Mouse (Mus musculus): ENCODE measurements at regions not wholly inside any gene's neighbourhood (a gene's known extent, or its start where the extent isn't known, plus 50 kb on each side); places are given as distances from the start of the nearest gene placed in this dataset.
A peak's percentile ranks its signal among the peaks of the same experiment; 100 is the strongest.

DNA sequence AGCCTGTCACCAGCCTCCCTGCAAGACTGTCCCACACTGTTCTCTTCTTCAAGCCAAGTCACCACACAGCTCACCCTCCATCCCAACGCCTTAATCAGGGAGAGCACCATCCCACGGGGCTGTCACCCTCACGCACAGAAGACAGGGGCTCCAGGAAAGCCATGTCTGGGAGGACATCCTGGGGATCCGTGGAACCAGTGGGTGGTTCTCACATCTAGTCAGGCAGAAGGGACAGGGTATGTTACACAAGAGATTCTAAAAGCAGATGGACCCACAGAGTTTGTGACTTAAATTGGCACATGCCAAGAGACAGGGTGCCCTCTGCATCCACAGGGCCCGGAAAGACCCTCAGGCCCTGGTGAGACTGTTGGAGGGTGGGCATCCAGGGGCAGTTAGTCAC, 101.0 kb upstream of the Thy1 start:
- Histone ChIP-seq H3K4me3 (replicated peaks; ENCODE audit: low read length) (no peak overlapping the region), H3K36me3 (ENCODE audit: control insufficient read depth, insufficient read depth) (no peaks in the 10 kb centered on the region), H3K9ac (replicated peaks; ENCODE audit: low read depth, low read length) (no peak overlapping the region), H3K27ac (ENCODE audit: low read length) (no peak overlapping the region), H3K4me2 (ENCODE audit: low read length) (no peak overlapping the region), H3K9me3 (ENCODE audit: control insufficient read depth, low read length) (no peaks in the 10 kb centered on the region), H3K4me1 (replicated peaks; ENCODE audit: control insufficient read depth, insufficient read depth, low read length) (peaks cover 19% of the 10 kb centered on the region), H3K27me3 (replicated peaks; ENCODE audit: control insufficient read depth, insufficient read depth, low read length) (no peaks in the 10 kb centered on the region)
- WGBS: 85% methylated on average over 5 of the region's 5 CpGs
- no peak for ATAC-seq

DNA sequence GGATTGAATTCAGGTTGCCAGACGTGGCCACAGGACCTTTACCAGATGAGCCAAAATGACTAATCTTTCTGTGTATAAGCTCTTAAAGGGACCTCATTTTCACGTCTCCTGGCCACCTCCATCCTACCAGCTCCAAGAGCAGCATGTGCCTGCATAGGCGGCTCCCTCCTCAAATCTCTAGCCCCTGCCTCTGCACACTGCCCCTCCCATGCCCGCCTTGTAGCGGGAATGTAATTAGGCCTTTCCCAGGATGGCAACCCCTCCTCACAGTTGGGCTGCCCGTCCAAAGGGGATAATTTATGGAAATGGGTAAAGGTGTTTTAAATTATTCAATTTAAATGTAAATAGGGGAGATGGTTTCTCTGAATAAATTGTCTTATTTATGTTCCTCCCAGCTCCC, 99.7 kb upstream of the Thy1 start:
- no peak overlapping the region for H3K4me2 ChIP-seq (ENCODE audit: low read length)
- H3K27me3 ChIP-seq (replicated peaks; ENCODE audit: control insufficient read depth, insufficient read depth, low read length): no peaks in the 10 kb centered on the region
- no peak for ATAC-seq
- H3K27ac ChIP-seq (ENCODE audit: low read length): no peak overlapping the region
- H3K9ac ChIP-seq (replicated peaks; ENCODE audit: low read depth, low read length): no peak overlapping the region
- no peaks in the 10 kb centered on the region for H3K9me3 ChIP-seq (ENCODE audit: control insufficient read depth, low read length)
- 11% methylated on average over 6 of the region's 6 CpGs for WGBS
- no peak overlapping the region for H3K4me3 ChIP-seq (replicated peaks; ENCODE audit: low read length)
- peaks cover 19% of the 10 kb centered on the region for H3K4me1 ChIP-seq (replicated peaks; ENCODE audit: control insufficient read depth, insufficient read depth, low read length)
- no peaks in the 10 kb centered on the region for H3K36me3 ChIP-seq (ENCODE audit: control insufficient read depth, insufficient read depth)

DNA sequence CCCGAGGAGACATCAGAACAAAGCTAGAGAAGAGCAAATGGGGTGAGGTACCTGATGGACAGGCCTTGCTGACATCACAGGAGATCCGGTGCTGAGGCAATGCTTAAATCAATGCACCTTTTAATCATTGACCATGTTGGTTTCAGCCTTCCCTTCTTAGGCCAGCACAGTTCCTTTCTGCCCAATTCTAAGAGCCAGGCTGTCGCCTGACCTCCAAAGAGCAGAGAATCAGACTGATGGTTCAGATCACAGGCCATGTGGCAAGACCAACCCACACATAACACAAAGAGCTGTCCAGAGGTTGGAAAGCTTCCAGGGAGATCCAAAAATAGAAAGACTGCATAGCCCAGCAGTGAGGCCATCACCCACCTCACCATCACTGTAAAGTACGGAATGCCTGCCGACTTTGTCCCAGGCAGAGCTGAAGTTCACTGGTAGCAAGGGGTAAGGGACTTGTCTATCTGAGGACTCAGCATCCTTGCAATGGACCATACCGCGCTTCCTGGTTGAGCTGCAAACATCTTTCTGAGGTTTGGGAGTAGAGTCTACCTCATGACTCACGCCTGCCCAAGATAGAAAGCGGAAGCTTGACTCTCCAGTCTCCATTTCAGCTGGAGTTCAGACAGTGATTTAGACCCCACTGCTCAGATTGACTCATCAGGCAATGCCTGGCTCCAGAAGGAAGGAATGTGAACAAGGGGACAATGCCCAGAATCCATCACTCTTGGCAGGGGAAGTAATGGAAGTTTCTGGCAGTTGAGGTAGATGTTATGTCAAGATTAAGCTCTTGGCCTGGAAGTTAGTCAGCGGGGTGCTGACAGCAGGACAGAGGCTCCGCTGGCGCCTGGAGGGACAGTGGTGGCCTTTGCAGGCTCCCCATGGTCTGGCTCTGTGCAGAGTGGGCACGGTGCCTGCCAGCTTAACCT, 98.1 kb upstream of the Thy1 start:
- no peak for ATAC-seq
- no peak overlapping the region for H3K4me3 ChIP-seq (replicated peaks; ENCODE audit: low read length)
- no peak overlapping the region for H3K9ac ChIP-seq (replicated peaks; ENCODE audit: low read depth, low read length)
- H3K36me3 ChIP-seq (ENCODE audit: control insufficient read depth, insufficient read depth): no peaks in the 10 kb centered on the region
- peaks cover 9% of the 10 kb centered on the region for H3K4me1 ChIP-seq (replicated peaks; ENCODE audit: control insufficient read depth, insufficient read depth, low read length)
- no peaks in the 10 kb centered on the region for H3K9me3 ChIP-seq (ENCODE audit: control insufficient read depth, low read length)
- WGBS: 81% methylated on average over 13 of the region's 13 CpGs
- no peaks in the 10 kb centered on the region for H3K27me3 ChIP-seq (replicated peaks; ENCODE audit: control insufficient read depth, insufficient read depth, low read length)
- no peak overlapping the region for H3K4me2 ChIP-seq (ENCODE audit: low read length)
- no peak overlapping the region for H3K27ac ChIP-seq (ENCODE audit: low read length)

DNA sequence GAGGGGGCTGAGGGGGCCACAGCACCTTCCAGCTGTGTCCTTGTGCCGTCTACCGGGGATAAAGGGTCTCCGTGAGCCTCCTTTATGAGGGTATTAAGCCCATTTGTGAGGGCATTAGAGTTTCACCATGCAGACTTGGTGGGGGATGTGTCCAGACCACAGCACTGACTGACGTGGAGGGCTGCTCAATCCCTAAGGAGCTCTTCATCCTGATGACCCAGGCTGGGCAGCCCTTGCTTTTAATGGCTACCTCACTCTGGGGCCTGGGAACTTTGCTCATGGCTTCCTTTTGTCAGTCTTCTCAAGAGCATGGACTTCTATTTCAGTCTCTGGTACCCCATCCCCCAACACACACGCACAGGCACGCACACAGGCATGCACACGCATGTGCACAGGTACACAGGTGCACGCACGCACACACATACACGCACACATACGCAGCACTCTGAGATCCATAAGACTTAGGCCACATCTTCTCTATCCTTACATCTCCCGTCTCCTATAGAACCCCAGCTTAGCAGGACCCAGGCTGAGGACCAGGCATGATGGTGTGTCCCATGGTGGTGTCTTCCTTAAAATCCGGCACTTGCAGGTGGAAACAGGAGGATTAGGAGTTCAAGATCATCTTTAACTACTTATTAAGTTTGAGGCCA, 97.1 kb upstream of the Thy1 start:
- 74% methylated on average over 13 of the region's 13 CpGs for WGBS
- Histone ChIP-seq H3K9me3 (ENCODE audit: control insufficient read depth, low read length) (no peaks in the 10 kb centered on the region), H3K4me3 (replicated peaks; ENCODE audit: low read length) (no peak overlapping the region), H3K9ac (replicated peaks; ENCODE audit: low read depth, low read length) (no peak overlapping the region), H3K4me1 (replicated peaks; ENCODE audit: control insufficient read depth, insufficient read depth, low read length) (peaks cover 8% of the 10 kb centered on the region), H3K36me3 (ENCODE audit: control insufficient read depth, insufficient read depth) (no peaks in the 10 kb centered on the region), H3K27ac (ENCODE audit: low read length) (no peak overlapping the region), H3K4me2 (ENCODE audit: low read length) (no peak overlapping the region), H3K27me3 (replicated peaks; ENCODE audit: control insufficient read depth, insufficient read depth, low read length) (no peaks in the 10 kb centered on the region)
- no peak for ATAC-seq

DNA sequence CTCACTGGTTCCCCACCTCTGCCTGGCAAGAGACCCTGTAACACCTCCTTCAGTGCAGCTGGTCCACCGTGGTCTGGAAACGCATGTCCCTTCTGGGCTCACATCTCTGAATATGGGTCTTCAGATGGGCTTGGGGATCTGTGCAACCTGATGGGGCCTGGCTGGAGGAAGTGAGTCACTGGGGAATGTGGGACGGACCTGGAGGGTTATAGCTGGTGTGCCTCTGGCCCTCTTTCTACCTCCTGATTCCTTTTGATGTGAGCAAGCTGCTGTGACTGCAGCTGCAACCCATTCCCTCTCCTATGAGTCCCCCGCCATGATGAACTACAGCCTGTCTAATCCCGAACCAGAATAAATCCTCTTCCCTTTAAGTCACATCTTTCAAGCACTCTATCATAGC, 96.1 kb upstream of the Thy1 start:
- Histone ChIP-seq H3K36me3 (ENCODE audit: control insufficient read depth, insufficient read depth) (no peaks in the 10 kb centered on the region), H3K9ac (replicated peaks; ENCODE audit: low read depth, low read length) (no peak overlapping the region), H3K4me1 (replicated peaks; ENCODE audit: control insufficient read depth, insufficient read depth, low read length) (peaks cover 8% of the 10 kb centered on the region), H3K4me3 (replicated peaks; ENCODE audit: low read length) (no peak overlapping the region), H3K9me3 (ENCODE audit: control insufficient read depth, low read length) (no peaks in the 10 kb centered on the region), H3K27ac (ENCODE audit: low read length) (no peak overlapping the region), H3K27me3 (replicated peaks; ENCODE audit: control insufficient read depth, insufficient read depth, low read length) (no peaks in the 10 kb centered on the region), H3K4me2 (ENCODE audit: low read length) (no peak overlapping the region)
- ATAC-seq: no peak
- WGBS: 74% methylated on average over 5 of the region's 5 CpGs

DNA sequence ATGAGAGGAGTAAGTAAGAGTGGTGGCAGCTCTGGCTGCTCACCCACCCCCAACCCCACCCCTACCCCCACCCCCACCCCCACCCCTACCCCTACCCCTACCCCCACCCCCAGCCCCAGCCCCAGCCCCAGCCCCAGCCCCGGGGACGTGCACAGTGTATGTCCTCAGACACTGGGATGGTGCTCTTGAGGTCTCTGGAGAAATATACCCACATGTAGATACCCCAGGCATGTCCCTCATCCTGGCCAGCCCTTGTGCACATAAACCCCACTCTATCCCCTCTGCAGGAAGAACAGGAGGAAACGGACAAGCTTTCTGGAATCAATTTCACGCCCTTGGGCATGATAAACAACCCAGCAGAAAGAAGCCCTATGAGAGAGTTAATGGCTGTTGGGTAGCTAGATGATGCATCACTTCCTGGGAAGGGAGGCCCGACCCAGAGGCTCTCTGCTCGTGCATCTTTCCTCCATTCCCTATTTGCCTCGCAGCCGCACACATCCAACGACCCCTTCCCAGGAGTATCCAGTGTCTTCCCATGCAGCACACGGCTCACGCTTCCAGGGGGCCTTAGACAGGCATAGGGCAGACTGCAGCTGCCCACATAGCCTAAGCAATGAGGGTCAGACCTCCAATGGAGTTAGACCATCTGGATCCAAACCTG, 95.6 kb upstream of the Thy1 start:
- H3K4me1 ChIP-seq (replicated peaks; ENCODE audit: control insufficient read depth, insufficient read depth, low read length): peaks cover 8% of the 10 kb centered on the region
- WGBS: 70% methylated on average over 11 of the region's 11 CpGs
- no peak overlapping the region for H3K9ac ChIP-seq (replicated peaks; ENCODE audit: low read depth, low read length)
- no peak overlapping the region for H3K4me3 ChIP-seq (replicated peaks; ENCODE audit: low read length)
- no peaks in the 10 kb centered on the region for H3K36me3 ChIP-seq (ENCODE audit: control insufficient read depth, insufficient read depth)
- H3K9me3 ChIP-seq (ENCODE audit: control insufficient read depth, low read length): no peaks in the 10 kb centered on the region
- H3K27ac ChIP-seq (ENCODE audit: low read length): no peak overlapping the region
- no peaks in the 10 kb centered on the region for H3K27me3 ChIP-seq (replicated peaks; ENCODE audit: control insufficient read depth, insufficient read depth, low read length)
- no peak for ATAC-seq
- no peak overlapping the region for H3K4me2 ChIP-seq (ENCODE audit: low read length)

DNA sequence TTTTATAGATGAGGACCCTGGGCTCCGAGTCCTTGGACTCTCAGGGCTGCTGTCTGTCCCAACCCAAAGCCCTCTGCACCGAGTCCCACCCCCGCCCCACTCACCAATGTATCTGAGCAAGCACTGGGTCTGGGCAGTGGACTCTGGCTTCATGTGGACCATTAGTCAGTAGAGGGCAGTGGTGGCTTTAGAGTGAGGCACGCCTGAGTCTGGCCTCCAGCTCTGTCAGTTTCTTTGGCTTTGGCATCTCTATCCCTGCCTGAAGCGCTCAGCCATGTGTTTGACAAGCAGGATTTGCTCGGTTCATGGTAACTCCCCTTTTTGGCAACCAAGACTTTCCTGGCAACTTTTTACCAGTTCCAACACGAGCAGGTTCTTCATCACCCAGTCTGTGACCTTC, 90.1 kb upstream of the Thy1 start:
- WGBS: 29% methylated on average over 7 of the region's 7 CpGs
- Histone ChIP-seq H3K36me3 (ENCODE audit: control insufficient read depth, insufficient read depth) (no peaks in the 10 kb centered on the region), H3K4me2 (ENCODE audit: low read length) (no peak overlapping the region), H3K9me3 (ENCODE audit: control insufficient read depth, low read length) (no peaks in the 10 kb centered on the region), H3K9ac (replicated peaks; ENCODE audit: low read depth, low read length) (no peak overlapping the region), H3K27me3 (replicated peaks; ENCODE audit: control insufficient read depth, insufficient read depth, low read length) (0 out of 2 replicates have a peak, but pooled peaks cover 4% of the 10 kb centered on the region), H3K4me3 (replicated peaks; ENCODE audit: low read length) (no peak overlapping the region), H3K27ac (ENCODE audit: low read length) (no peak overlapping the region), H3K4me1 (replicated peaks; ENCODE audit: control insufficient read depth, insufficient read depth, low read length) (peaks cover 10% of the 10 kb centered on the region)
- peak; percentile 72; the same call in 1 of the 2 replicates for ATAC-seq

DNA sequence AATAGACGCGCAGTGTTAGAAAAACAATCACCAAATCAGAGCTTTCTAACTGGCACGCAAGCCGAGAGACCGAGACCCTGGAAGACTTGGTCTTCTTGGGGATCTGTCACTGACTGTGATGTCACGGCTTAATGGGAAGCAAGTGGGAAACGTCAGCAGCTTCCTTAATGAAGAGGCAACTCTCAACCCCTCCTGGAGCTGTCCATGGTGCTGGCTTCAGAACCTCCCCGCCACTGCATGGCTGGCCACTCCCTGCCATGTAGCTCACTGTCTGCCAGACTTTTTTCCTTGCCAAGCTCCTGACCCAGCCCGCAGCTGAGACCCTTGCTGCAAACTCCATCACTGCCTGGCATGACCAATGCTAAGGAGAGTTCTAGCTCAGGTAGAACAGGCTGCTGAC, 83.6 kb upstream of the Thy1 start:
- Histone ChIP-seq H3K27ac (ENCODE audit: low read length) (no peak overlapping the region), H3K9me3 (ENCODE audit: control insufficient read depth, low read length) (no peaks in the 10 kb centered on the region), H3K4me1 (replicated peaks; ENCODE audit: control insufficient read depth, insufficient read depth, low read length) (peaks cover 15% of the 10 kb centered on the region), H3K27me3 (replicated peaks; ENCODE audit: control insufficient read depth, insufficient read depth, low read length) (peaks cover 10% of the 10 kb centered on the region; the same call in 1 of the 2 replicates), H3K9ac (replicated peaks; ENCODE audit: low read depth, low read length) (no peak overlapping the region), H3K4me3 (replicated peaks; ENCODE audit: low read length) (no peak overlapping the region), H3K36me3 (ENCODE audit: control insufficient read depth, insufficient read depth) (no peaks in the 10 kb centered on the region), H3K4me2 (ENCODE audit: low read length) (no peak overlapping the region)
- 21% methylated on average over 9 of the region's 9 CpGs for WGBS
- ATAC-seq: no peak

DNA sequence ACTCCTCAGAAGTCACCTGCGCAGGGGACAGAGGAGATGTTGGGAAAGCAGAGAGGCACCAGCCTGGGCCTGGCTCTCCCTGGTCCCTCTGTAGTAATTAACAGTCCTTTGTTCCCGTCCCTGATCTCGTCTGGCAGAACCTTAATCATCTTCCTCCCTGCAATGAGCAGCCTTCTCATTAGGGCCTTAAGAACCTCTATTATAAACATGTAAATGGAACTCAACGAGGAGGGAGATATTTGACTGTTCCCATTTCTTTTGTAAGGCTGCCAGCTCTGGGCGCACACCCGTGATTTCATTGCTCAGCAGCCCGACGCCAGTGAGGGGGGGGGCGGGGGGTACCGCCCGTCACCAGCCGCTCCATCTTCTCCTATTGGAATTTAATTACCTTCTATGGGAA, 81.8 kb upstream of the Thy1 start:
- H3K4me3 ChIP-seq (replicated peaks; ENCODE audit: low read length): no peak overlapping the region
- H3K27me3 ChIP-seq (replicated peaks; ENCODE audit: control insufficient read depth, insufficient read depth, low read length): peaks cover 10% of the 10 kb centered on the region; the same call in 1 of the 2 replicates
- peak; percentile 92 for ATAC-seq
- no peak overlapping the region for H3K4me2 ChIP-seq (ENCODE audit: low read length)
- no peaks in the 10 kb centered on the region for H3K36me3 ChIP-seq (ENCODE audit: control insufficient read depth, insufficient read depth)
- 2% methylated on average over 12 of the region's 12 CpGs for WGBS
- H3K27ac ChIP-seq (ENCODE audit: low read length): peak overlapping the region; percentile 74
- H3K9me3 ChIP-seq (ENCODE audit: control insufficient read depth, low read length): no peaks in the 10 kb centered on the region
- H3K9ac ChIP-seq (replicated peaks; ENCODE audit: low read depth, low read length): no peak overlapping the region
- peaks cover 15% of the 10 kb centered on the region for H3K4me1 ChIP-seq (replicated peaks; ENCODE audit: control insufficient read depth, insufficient read depth, low read length)
